In genomic region chr16:46008766-46009165, GRCm38 (mm10) we compare ENCODE assay signal across 9 mouse cellular contexts. TPM values are rescaled to one million over a fixed set of nuclear protein-coding genes. Genes with fewer than 3 reads are reported as not detected.
DNase-seq lines count a peak whose midpoint lies in the region; ATAC-seq lines count a peak whose summit lies in the region.
"Had no signal": no experiment of that assay in that cellular context is flagged by ENCODE, and none has a peak within 500 bp of the region (broad histone marks: within the 10 kb centered on the region; RNA-seq: fewer than 3 reads in every experiment).

No protein-coding gene starts in this region.

- H3K27ac ChIP-seq in hindbrain, embryonic 10.5 days: no peak overlapping the region
- no peak overlapping the region for H3K27ac ChIP-seq in hindbrain, embryonic 11.5 days (ENCODE audit: low read depth, low read length)
- no peak overlapping the region for H3K27ac ChIP-seq in forebrain, embryonic 11.5 days (ENCODE audit: low read depth, low read length)
- H3K27ac ChIP-seq in limb, embryonic 15.5 days: no peak overlapping the region
- no peak overlapping the region for H3K27ac ChIP-seq in stomach, embryonic 15.5 days

- H3K27me3 ChIP-seq in hindbrain, embryonic 10.5 days (ENCODE audit: insufficient read depth, poor library complexity, severe bottlenecking): peaks cover 10% of the 10 kb centered on the region; the same call in 1 of the 2 replicates
- no peaks in the 10 kb centered on the region for H3K27me3 ChIP-seq in hindbrain, embryonic 11.5 days (ENCODE audit: control insufficient read depth, insufficient read depth, low read length)
- H3K27me3 ChIP-seq in forebrain, embryonic 11.5 days (ENCODE audit: control insufficient read depth, insufficient read depth, low read length): no peaks in the 10 kb centered on the region
- no peaks in the 10 kb centered on the region for H3K27me3 ChIP-seq in limb, embryonic 15.5 days
- no peaks in the 10 kb centered on the region for H3K27me3 ChIP-seq in stomach, embryonic 15.5 days (replicated peaks)

- H3K4me3 ChIP-seq in hindbrain, embryonic 10.5 days: peak overlapping the region; percentile 69; the same call in 1 of the 2 replicates
- no peak overlapping the region for H3K4me3 ChIP-seq in hindbrain, embryonic 11.5 days (ENCODE audit: low read depth, low read length)
- no peak overlapping the region for H3K4me3 ChIP-seq in forebrain, embryonic 11.5 days (ENCODE audit: low read depth, low read length)
- peak overlapping the region; percentile 1 for H3K4me3 ChIP-seq in limb, embryonic 15.5 days
- no peak overlapping the region for H3K4me3 ChIP-seq in stomach, embryonic 15.5 days (replicated peaks)

- H3K9me3 ChIP-seq in hindbrain, embryonic 10.5 days: no peaks in the 10 kb centered on the region
- H3K9me3 ChIP-seq in hindbrain, embryonic 11.5 days (ENCODE audit: control insufficient read depth, low read length): no peaks in the 10 kb centered on the region
- no peaks in the 10 kb centered on the region for H3K9me3 ChIP-seq in forebrain, embryonic 11.5 days (ENCODE audit: control insufficient read depth, low read length)
- H3K9me3 ChIP-seq in limb, embryonic 15.5 days: no peaks in the 10 kb centered on the region
- H3K9me3 ChIP-seq in stomach, embryonic 15.5 days: no peaks in the 10 kb centered on the region

- H3K36me3 ChIP-seq in hindbrain, embryonic 10.5 days: no peaks in the 10 kb centered on the region
- no peaks in the 10 kb centered on the region for H3K36me3 ChIP-seq in hindbrain, embryonic 11.5 days (ENCODE audit: control insufficient read depth, insufficient read depth, low read length)
- H3K36me3 ChIP-seq in forebrain, embryonic 11.5 days (ENCODE audit: control insufficient read depth, insufficient read depth, low read length): no peaks in the 10 kb centered on the region
- no peaks in the 10 kb centered on the region for H3K36me3 ChIP-seq in limb, embryonic 15.5 days
- H3K36me3 ChIP-seq in stomach, embryonic 15.5 days: no peaks in the 10 kb centered on the region

- 81% methylated on average over 3 of the region's 3 CpGs for WGBS in hindbrain, embryonic 10.5 days
- WGBS in hindbrain, embryonic 11.5 days: 73% methylated on average over 3 of the region's 3 CpGs
- whole genome bisulfite sequencing in forebrain, embryonic 11.5 days: 78% methylated on average over 3 of the region's 3 CpGs
- 58% methylated on average over 3 of the region's 3 CpGs for WGBS in limb, embryonic 15.5 days
- WGBS in stomach, embryonic 15.5 days: 50% methylated on average over 3 of the region's 3 CpGs

- no peak overlapping the region; the same call in 1 of the 2 replicates for H3K4me2 ChIP-seq in hindbrain, embryonic 11.5 days (replicated peaks; ENCODE audit: low read depth, low read length)
- H3K4me2 ChIP-seq in forebrain, embryonic 11.5 days (ENCODE audit: low read depth, low read length, severe bottlenecking): peak overlapping the region; percentile 78; the same call in 1 of the 2 replicates
- no peak overlapping the region for H3K4me2 ChIP-seq in limb, embryonic 15.5 days
- H3K4me2 ChIP-seq in stomach, embryonic 15.5 days: peak overlapping the region; percentile 90; the same call in 1 of the 2 replicates

- no peak for DNase-seq in hindbrain, embryonic 10.5 days (ENCODE audit: low spot score)
- DNase-seq in hindbrain, embryonic 11.5 days (ENCODE audit: low spot score): no peak
- no peak for DNase-seq in forebrain, embryonic 11.5 days (ENCODE audit: low spot score)
- no peak for DNase-seq in right cerebral cortex, adult 2 months (ENCODE audit: low spot score in 2 of 2)
- DNase-seq in B cell, adult 2 months: no peak
- DNase-seq in right cerebral cortex, postnatal 14 days: no peak
- DNase-seq: adrenal gland, postnatal 36 days had no signal

- H3K4me1 ChIP-seq in hindbrain, embryonic 10.5 days (replicated peaks): peaks cover 15% of the 10 kb centered on the region
- 0 out of 2 replicates have a peak, but pooled peaks cover 3% of the 10 kb centered on the region for H3K4me1 ChIP-seq in hindbrain, embryonic 11.5 days (replicated peaks; ENCODE audit: control insufficient read depth, insufficient read depth, low read length)
- no peaks in the 10 kb centered on the region; the same call in 1 of the 2 replicates for H3K4me1 ChIP-seq in forebrain, embryonic 11.5 days (replicated peaks; ENCODE audit: control insufficient read depth, insufficient read depth, low read length)
- H3K4me1 ChIP-seq in limb, embryonic 15.5 days: peaks cover 18% of the 10 kb centered on the region
- no peaks in the 10 kb centered on the region for H3K4me1 ChIP-seq in stomach, embryonic 15.5 days

- H3K9ac ChIP-seq in hindbrain, embryonic 11.5 days (ENCODE audit: low read depth, low read length): no peak overlapping the region
- H3K9ac ChIP-seq in forebrain, embryonic 11.5 days (ENCODE audit: low read length): no peak overlapping the region
- no peak overlapping the region for H3K9ac ChIP-seq in limb, embryonic 15.5 days
- H3K9ac ChIP-seq in stomach, embryonic 15.5 days: no peak overlapping the region

- ATAC-seq in hindbrain, embryonic 11.5 days (ENCODE audit: low FRiP score): no peak
- no peak for ATAC-seq in forebrain, embryonic 11.5 days (replicated peaks; ENCODE audit: low FRiP score)
- no peak for ATAC-seq in limb, embryonic 15.5 days (ENCODE audit: insufficient number of reproducible peaks, low FRiP score, low TSS enrichment, low read depth)
- ATAC-seq in stomach, embryonic 15.5 days (ENCODE audit: insufficient read depth, low FRiP score, low read depth): no peak

RNA-seq across cellular contexts. Expression of gene Plcxd2, which starts 1.3 kb away (rescaled TPM):
- polyA plus RNA-seq in hindbrain, embryonic 10.5 days (2016; fragmentation: Nextera tagmentation; extraction: Ambion mirVana): 3.0 and 3.3 TPM in 2 replicates
- polyA plus RNA-seq in hindbrain, embryonic 11.5 days (2014; fragmentation: Nextera tagmentation; extraction: Ambion mirVana): 3.9 and 4.3 TPM in 2 replicates
- 6.2 and 8.1 TPM in 2 replicates for polyA plus RNA-seq in forebrain, embryonic 11.5 days (2014; fragmentation: Nextera tagmentation; extraction: Ambion mirVana)
- 2.2 and 2.8 TPM in 2 replicates for polyA plus RNA-seq in limb, embryonic 15.5 days (2015; fragmentation: Nextera tagmentation; extraction: Ambion mirVana)
- 2.2 and 2.4 TPM in 2 replicates for polyA plus RNA-seq in stomach, embryonic 15.5 days (2015; fragmentation: Nextera tagmentation; extraction: Ambion mirVana)

RNA-seq across cellular contexts. Expression of gene Phldb2, which starts 55.4 kb away (rescaled TPM):
- 25.7 and 33.2 TPM in 2 replicates for polyA plus RNA-seq in hindbrain, embryonic 10.5 days (2016; fragmentation: Nextera tagmentation; extraction: Ambion mirVana)
- 25.9 and 31.5 TPM in 2 replicates for polyA plus RNA-seq in hindbrain, embryonic 11.5 days (2014; fragmentation: Nextera tagmentation; extraction: Ambion mirVana)
- 29.0 and 31.5 TPM in 2 replicates for polyA plus RNA-seq in forebrain, embryonic 11.5 days (2014; fragmentation: Nextera tagmentation; extraction: Ambion mirVana)
- 57.3 and 62.6 TPM in 2 replicates for polyA plus RNA-seq in limb, embryonic 15.5 days (2015; fragmentation: Nextera tagmentation; extraction: Ambion mirVana)
- 31.4 and 33.3 TPM in 2 replicates for polyA plus RNA-seq in stomach, embryonic 15.5 days (2015; fragmentation: Nextera tagmentation; extraction: Ambion mirVana)

Comparison
In these comparisons a context has a peak if more than half of its experiments do, and no peak if none do; other contexts are left out.
1. H3K4me3 ChIP-seq: peak in hindbrain, embryonic 10.5 days (single experiment) and limb, embryonic 15.5 days (single experiment); none in hindbrain, embryonic 11.5 days (single experiment), forebrain, embryonic 11.5 days (single experiment) and stomach, embryonic 15.5 days (single experiment).
2. H3K4me2 ChIP-seq: peak in forebrain, embryonic 11.5 days (single experiment) and stomach, embryonic 15.5 days (single experiment); none in hindbrain, embryonic 11.5 days (single experiment) and limb, embryonic 15.5 days (single experiment).